Mouse (Mus musculus) lung, postnatal 0 days (tissue): Measurements from ENCODE around the gene Igsf21.

Experiments
- CTCF ChIP-seq: IDR thresholded peaks from 2 replicates; pipeline ENCODE4 v1.5.1; 2016; ENCODE audit warnings: antibody characterized with exemption, mild to moderate bottlenecking
- EP300 ChIP-seq: IDR thresholded peaks from 2 replicates; pipeline ENCODE4 v1.6.1; 2016; ENCODE audit warnings: antibody characterized with exemption, mild to moderate bottlenecking, control low read depth

- TF ChIP-seq CTCF (no peak), EP300 (no peak)
These were observed 23.9 kb upstream of the Igsf21 start for GRCm38 (mm10) chr4:140270451-140270850.
